Mouse (Mus musculus): ENCODE measurements at regions not wholly inside any gene's neighbourhood (a gene's known extent, or its start where the extent isn't known, plus 50 kb on each side); places are given as distances from the start of the nearest gene placed in this dataset.

DNA sequence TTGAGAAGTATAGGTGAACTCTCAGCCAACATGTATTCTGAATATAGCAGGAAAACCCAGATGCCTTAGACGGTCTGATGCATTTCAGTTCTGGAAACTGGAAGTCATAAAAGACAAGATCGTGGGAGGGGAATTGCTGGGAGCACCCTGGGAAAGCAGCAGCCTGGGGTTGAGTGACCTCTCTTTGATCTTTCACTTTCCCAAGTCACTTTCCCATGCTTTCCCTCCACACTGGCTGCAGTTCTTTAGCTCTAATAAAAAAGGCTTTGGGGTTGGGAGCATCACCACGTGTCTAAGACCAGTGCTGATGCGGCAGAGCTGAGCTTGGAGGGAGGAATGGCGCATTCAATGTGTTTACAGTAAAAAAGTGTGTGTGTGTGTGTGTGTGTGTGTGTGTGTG lies 91.2 kb upstream of the Arhgap32 start:
- Histone ChIP-seq H3K4me1 (ENCODE audit: insufficient read depth, low read length) (no peaks in the 10 kb centered on the region; the same call in 1 of the 2 replicates), H3K36me3 (ENCODE audit: insufficient read depth, low read length) (no peaks in the 10 kb centered on the region), H3K4me2 (ENCODE audit: low read depth, low read length, poor library complexity, severe bottlenecking) (no peak overlapping the region), H3K9ac (replicated peaks; ENCODE audit: low read length, poor library complexity, severe bottlenecking) (no peak overlapping the region), H3K4me3 (ENCODE audit: low read depth, low read length) (no peak overlapping the region), H3K27ac (ENCODE audit: low read depth, low read length) (no peak overlapping the region), H3K9me3 (ENCODE audit: low read length) (no peaks in the 10 kb centered on the region), H3K27me3 (ENCODE audit: insufficient read depth, low read length) (no peaks in the 10 kb centered on the region)
- no peak for DNase-seq (ENCODE audit: low spot score)
- 44% methylated on average over 5 of the region's 5 CpGs for WGBS
- ATAC-seq (ENCODE audit: low FRiP score), result no peak
- no peak for TF ChIP-seq CTCF (IDR thresholded peaks at IDR 0.05)

DNA sequence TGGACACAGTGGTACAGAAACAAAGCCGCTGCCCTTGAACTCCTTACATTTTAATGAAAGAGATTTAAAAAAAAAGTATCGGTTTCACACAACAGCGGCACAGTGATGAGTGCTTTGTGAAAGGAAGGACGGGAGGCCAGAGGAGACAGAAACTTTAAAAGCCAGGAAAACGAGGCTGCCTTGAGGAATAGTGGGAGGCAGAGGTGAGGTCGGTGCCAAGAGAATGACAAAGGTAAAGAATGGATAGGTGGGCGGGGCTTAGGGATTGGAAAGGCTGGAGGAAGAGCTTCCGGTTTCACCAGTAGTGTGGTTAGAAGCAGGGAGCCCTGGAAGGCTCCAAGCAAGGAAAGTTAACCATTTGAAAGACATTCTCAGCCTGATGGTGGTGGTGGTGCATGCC lies 88.0 kb upstream of the Arhgap32 start:
- no peak for DNase-seq (ENCODE audit: low spot score)
- Histone ChIP-seq H3K4me3 (ENCODE audit: low read depth, low read length) (no peak overlapping the region), H3K9ac (replicated peaks; ENCODE audit: low read length, poor library complexity, severe bottlenecking) (no peak overlapping the region), H3K27ac (ENCODE audit: low read depth, low read length) (no peak overlapping the region), H3K4me1 (ENCODE audit: insufficient read depth, low read length) (no peaks in the 10 kb centered on the region), H3K4me2 (ENCODE audit: low read depth, low read length, poor library complexity, severe bottlenecking) (no peak overlapping the region), H3K9me3 (ENCODE audit: low read length) (no peaks in the 10 kb centered on the region), H3K27me3 (ENCODE audit: insufficient read depth, low read length) (no peaks in the 10 kb centered on the region), H3K36me3 (ENCODE audit: insufficient read depth, low read length) (no peaks in the 10 kb centered on the region)
- ATAC-seq (ENCODE audit: low FRiP score), result no peak
- WGBS, result 38% methylated on average over 8 of the region's 8 CpGs
- TF ChIP-seq CTCF (IDR thresholded peaks at IDR 0.05), result no peak

DNA sequence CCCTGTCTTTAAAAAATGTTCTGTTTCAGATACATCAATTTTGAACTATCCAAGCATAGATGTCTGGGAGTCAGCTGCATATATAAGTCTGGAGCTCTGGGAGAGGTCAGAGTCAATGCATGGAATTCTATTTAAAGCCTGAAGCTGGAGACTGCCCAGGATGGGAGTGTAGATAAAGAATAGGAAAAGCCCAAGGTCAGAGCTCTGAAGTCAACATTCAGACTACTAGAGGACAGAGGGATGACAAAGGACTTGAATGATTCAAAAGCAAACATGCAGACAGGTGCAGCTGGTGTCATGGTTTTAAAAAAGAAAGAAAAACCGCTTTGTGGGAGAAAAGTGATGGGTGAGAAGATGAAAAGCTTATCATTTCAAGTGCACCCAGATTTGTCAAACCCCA lies 86.9 kb upstream of the Arhgap32 start:
- Histone ChIP-seq H3K36me3 (ENCODE audit: insufficient read depth, low read length) (no peaks in the 10 kb centered on the region), H3K27ac (ENCODE audit: low read depth, low read length) (no peak overlapping the region), H3K9me3 (ENCODE audit: low read length) (no peaks in the 10 kb centered on the region), H3K4me3 (ENCODE audit: low read depth, low read length) (no peak overlapping the region), H3K27me3 (ENCODE audit: insufficient read depth, low read length) (no peaks in the 10 kb centered on the region), H3K4me2 (ENCODE audit: low read depth, low read length, poor library complexity, severe bottlenecking) (no peak overlapping the region), H3K4me1 (ENCODE audit: insufficient read depth, low read length) (peaks cover 4% of the 10 kb centered on the region), H3K9ac (replicated peaks; ENCODE audit: low read length, poor library complexity, severe bottlenecking) (no peak overlapping the region)
- WGBS, result 83% methylated on average over 1 of the region's 1 CpGs
- no peak for TF ChIP-seq CTCF (IDR thresholded peaks at IDR 0.05)
- ATAC-seq (ENCODE audit: low FRiP score) (no peak), DNase-seq (ENCODE audit: low spot score) (no peak)

DNA sequence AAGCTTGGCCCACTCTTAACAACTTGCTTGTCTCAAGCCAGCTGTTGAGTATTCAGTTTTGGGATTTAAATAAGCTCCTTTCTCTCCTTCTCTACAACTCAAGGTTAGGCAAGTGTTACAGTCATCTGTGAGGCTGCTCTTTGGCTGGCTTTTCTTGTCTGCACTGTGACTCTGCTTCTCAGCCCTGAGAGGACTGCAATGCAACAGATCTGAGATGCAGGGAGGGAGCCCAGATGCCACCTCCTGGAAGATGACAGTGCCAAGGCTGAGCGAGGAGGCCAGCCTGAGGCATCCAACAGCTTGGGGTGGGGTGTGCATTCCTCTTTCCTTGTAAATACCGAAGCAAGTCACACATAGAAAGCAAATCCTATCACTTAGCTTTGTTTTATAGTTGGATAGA lies 86.2 kb upstream of the Arhgap32 start:
- DNase-seq (ENCODE audit: low spot score) (no peak), ATAC-seq (ENCODE audit: low FRiP score) (no peak)
- TF ChIP-seq CTCF (IDR thresholded peaks at IDR 0.05), result no peak
- H3K36me3 ChIP-seq (ENCODE audit: insufficient read depth, low read length), result no peaks in the 10 kb centered on the region
- no peak overlapping the region for H3K4me2 ChIP-seq (ENCODE audit: low read depth, low read length, poor library complexity, severe bottlenecking)
- H3K27me3 ChIP-seq (ENCODE audit: insufficient read depth, low read length), result no peaks in the 10 kb centered on the region
- 47% methylated on average over 2 of the region's 2 CpGs for WGBS
- no peaks in the 10 kb centered on the region for H3K9me3 ChIP-seq (ENCODE audit: low read length)
- peaks cover 7% of the 10 kb centered on the region for H3K4me1 ChIP-seq (ENCODE audit: insufficient read depth, low read length)
- no peak overlapping the region for H3K9ac ChIP-seq (replicated peaks; ENCODE audit: low read length, poor library complexity, severe bottlenecking)
- no peak overlapping the region for H3K27ac ChIP-seq (ENCODE audit: low read depth, low read length)
- H3K4me3 ChIP-seq (ENCODE audit: low read depth, low read length), result no peak overlapping the region

DNA sequence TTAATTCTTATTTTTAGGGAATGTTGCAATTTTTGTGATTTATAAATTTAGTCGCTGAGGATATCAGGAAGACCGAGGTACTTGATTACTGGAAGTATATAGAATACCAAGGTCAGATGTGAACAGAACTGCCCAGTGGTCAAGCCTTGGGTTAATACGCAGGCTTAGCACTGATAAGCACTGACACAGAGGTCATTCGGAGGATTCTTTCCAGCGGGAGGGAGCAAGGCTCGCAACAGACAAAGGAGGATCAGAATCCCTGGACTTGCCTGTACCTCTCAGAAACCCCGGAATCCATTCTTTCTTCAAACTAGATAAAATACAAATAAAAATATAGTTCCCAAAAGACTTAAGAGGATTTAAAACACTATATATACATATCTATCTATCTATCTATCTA lies 85.7 kb upstream of the Arhgap32 start:
- no peak overlapping the region for H3K4me2 ChIP-seq (ENCODE audit: low read depth, low read length, poor library complexity, severe bottlenecking)
- WGBS, result 75% methylated on average over 7 of the region's 7 CpGs
- H3K4me3 ChIP-seq (ENCODE audit: low read depth, low read length), result no peak overlapping the region
- DNase-seq (ENCODE audit: low spot score), result no peak
- no peaks in the 10 kb centered on the region for H3K27me3 ChIP-seq (ENCODE audit: insufficient read depth, low read length)
- H3K9ac ChIP-seq (replicated peaks; ENCODE audit: low read length, poor library complexity, severe bottlenecking), result no peak overlapping the region
- no peak overlapping the region for H3K27ac ChIP-seq (ENCODE audit: low read depth, low read length)
- H3K4me1 ChIP-seq (ENCODE audit: insufficient read depth, low read length), result peaks cover 11% of the 10 kb centered on the region
- no peaks in the 10 kb centered on the region for H3K36me3 ChIP-seq (ENCODE audit: insufficient read depth, low read length)
- TF ChIP-seq CTCF (IDR thresholded peaks at IDR 0.05), result no peak
- no peaks in the 10 kb centered on the region for H3K9me3 ChIP-seq (ENCODE audit: low read length)
- ATAC-seq (ENCODE audit: low FRiP score), result no peak

DNA sequence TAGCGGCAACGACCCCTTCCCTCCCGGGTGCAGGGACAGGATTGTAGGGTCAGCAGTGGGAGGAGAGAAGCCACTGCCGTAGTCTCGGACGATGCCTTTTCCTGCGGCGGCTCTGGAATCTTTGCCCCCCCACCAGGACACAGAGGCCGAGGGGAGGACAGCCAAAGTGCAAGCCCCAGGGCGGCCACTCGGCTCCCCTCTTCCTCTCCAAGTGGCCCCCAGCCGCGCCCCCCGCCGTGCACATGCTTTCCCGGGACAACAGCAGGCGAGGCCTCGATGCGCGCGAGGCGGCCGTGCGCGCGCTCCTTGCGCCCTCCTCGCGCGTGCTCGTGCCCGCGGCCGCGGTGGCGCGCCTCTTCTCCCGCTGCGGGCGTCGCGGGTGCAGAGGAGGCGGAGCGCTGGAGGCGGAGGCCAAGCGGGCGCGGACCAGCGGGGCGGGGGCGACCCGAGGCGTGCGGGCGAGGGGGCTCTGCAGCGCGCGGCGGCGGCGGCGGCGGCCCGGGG lies 83.9 kb upstream of the Arhgap32 start:
- peak overlapping the region; percentile 92 for H3K27ac ChIP-seq (ENCODE audit: low read depth, low read length)
- TF ChIP-seq CTCF (IDR thresholded peaks at IDR 0.05), result no peak
- no peaks in the 10 kb centered on the region for H3K36me3 ChIP-seq (ENCODE audit: insufficient read depth, low read length)
- peaks cover 11% of the 10 kb centered on the region for H3K4me1 ChIP-seq (ENCODE audit: insufficient read depth, low read length)
- no peaks in the 10 kb centered on the region for H3K9me3 ChIP-seq (ENCODE audit: low read length)
- H3K27me3 ChIP-seq (ENCODE audit: insufficient read depth, low read length), result no peaks in the 10 kb centered on the region
- H3K4me2 ChIP-seq (ENCODE audit: low read depth, low read length, poor library complexity, severe bottlenecking), result peak overlapping the region; percentile 78
- peak overlapping the region; percentile 88 for H3K4me3 ChIP-seq (ENCODE audit: low read depth, low read length)
- ATAC-seq (ENCODE audit: low FRiP score) (peak; percentile 89), DNase-seq (ENCODE audit: low spot score) (peak; percentile 89)
- WGBS, result under 1% methylated on average over 54 of the region's 64 CpGs
- H3K9ac ChIP-seq (replicated peaks; ENCODE audit: low read length, poor library complexity, severe bottlenecking), result peak overlapping the region; percentile 98

Measured in midbrain, postnatal 0 days (tissue).